Mouse (Mus musculus) heart, postnatal 10 days (tissue): ENCODE results near the gene Nmrk1. TPM values are rescaled to one million over a fixed set of nuclear protein-coding genes. Genes with fewer than 3 reads are reported as not detected.
"Not testable (repeated sequence)": the region's sequence is repeated elsewhere in the genome, so short reads cannot be mapped to it uniquely, and the experiment has no call there.

Experiments
- DNase-seq, 2 experiments: peaks; one replicate each; pipeline ENCODE4 v3.0.0; 2021
- intact Hi-C: fragments of 180-260 bp; cut with DNase I; formaldehyde crosslinking; loops from one replicate; pipeline ENCODE4 v1.15.1; 2025
- total RNA-seq, 2 experiments: library from RNA; stranded (reverse); gene quantifications; 2 replicates each; pipeline ENCODE4 v1.2.3; 2021

The Nmrk1 gene
- 1 to 10 TPM; 3.3 TPM for total RNA-seq

DNA sequence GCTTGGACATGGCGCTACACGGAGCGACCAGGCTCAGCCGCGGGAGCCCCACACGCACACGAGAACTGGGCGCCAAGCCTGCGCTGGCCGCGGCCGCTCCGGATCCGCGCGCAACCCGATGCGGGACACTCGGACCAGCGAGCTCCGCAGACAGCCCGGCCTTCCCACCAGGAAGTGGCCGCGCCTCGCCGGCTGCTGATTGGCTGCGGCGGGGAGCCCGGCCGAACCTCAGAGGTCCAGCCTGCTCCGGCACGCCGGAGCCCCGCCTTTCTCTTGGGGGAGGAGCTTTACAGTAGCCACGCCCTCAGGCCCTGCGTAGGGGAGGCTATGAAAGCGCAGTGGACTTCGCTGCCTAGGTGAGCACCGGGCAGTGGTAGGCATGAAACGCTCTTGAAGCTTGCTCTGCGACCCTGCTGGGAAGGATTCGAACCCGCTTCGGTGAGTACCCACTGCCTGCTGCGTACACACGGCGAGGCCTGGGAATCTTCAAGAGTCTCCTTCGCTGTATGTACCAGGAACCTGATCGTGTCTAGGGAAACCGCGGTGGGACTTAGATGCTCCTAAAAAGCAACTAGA lies at the start of gene Nmrk1, which contains the start of gene Ostf1:
Gene Nmrk1, plus strand, starts transcription at position 307 of the 576 bp plus-strand sequence.
Gene Ostf1, minus strand, starts transcription at position 180 of the 576 bp plus-strand sequence.
- intact Hi-C loops = loop anchor here (5.0 kb wide), 1 partner anchor 81 kb away; the partner anchor contains the start of gene D030056L22Rik
- peak; percentile 98 for DNase-seq

DNA sequence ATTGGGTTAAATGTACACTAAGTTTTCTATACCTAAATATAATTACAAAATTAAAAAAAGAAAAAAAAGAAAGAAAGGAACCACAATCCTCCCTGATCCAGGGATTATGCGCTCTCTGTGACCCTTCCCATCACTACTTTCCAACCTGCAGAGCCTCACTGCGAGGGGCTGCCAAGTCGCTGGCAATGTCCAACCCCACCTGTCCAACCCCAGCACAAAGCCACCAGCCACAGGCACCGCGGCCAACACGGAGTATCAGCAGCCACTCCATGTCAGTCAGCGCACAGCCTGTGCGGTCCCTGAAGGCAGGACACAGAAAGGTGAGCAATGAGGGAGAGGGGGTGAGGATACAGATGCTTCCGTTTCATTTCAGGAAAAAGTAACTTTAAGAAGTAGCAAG lies 49.5 kb upstream of the Nmrk1 start:
- intact Hi-C loops = no loop called here
- no peak for DNase-seq

DNA sequence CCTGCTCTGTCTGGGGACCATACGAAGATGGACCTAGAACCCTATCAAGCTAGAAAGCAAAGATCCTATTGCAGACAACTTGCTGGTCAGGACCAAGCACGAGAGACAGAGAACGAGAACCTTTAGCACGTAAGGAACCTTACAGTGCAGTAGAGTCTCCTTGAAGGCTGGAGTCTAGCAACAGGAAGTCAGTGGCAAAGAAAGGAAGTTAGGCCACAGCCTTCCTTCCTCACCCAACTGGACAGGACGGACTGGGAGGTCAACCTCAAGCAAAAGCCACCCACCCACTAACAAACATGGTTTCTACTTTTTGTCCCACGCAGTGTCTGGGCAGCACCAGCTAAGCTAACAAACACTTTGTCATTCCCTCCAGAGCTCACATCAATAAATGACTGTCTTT lies 48.9 kb upstream of the Nmrk1 start:
- no peak for DNase-seq
- intact Hi-C loops = no loop called here

DNA sequence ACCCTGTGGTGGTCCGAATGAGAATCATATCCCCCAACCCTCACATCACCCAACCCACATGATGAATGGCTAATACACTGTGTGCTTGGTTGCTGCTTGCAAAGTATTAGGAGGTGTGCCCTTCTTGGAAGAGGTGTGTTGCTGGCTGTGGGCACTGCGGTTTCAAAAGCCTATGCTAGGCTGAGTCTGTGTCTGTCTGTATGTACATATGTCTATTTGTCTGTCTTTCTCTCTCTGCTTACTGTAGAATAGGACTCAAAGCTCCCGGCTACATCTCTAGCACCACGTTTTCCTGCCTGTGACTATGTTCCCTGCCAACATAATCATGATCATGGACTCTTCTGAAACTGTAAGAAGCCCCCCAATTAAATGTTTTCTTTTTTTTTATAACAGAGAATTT lies 48.0 kb upstream of the Nmrk1 start:
- DNase-seq = no peak
- intact Hi-C loops = no loop called here

DNA sequence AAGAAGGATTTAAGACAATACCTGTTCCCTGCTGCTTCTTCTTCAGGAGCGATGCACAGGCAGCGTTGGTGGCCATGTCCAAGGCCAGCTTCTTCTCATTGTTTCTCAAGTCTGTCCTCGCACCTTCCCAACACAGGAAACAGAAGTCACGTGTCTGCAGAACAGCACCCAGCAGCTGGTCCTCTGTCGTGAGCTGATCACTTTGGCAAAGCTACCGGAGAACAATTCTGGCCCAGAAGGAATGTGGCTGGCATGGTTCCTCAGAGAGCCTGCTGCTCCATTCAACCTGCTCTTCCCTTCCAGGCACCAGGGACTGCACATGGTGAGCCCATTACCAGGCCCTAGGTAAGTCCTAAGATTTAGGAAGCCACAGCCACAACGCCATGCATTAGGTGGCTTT lies 47.1 kb upstream of the Nmrk1 start:
- DNase-seq = no peak
- intact Hi-C loops = no loop called here

DNA sequence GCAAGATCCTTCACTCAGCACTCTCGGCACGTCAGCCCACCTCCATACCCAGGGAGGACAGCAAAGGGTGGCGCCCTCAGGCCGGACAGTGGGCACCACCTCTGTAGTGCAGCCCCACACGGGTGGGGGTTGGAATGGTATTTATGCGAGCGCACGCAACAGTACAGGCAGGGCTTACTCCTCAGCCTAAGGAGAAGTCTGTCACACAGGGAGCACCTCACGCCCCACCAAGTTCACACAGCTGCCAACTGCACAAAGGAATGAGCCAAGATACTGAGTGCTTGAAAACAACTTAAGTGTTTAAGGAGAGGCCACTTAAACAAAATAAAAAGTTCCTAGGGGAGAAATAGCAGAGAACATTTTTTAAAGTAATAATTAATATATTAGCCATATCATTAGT lies 44.6 kb upstream of the Nmrk1 start:
- DNase-seq = no peak
- intact Hi-C loops = no loop called here

DNA sequence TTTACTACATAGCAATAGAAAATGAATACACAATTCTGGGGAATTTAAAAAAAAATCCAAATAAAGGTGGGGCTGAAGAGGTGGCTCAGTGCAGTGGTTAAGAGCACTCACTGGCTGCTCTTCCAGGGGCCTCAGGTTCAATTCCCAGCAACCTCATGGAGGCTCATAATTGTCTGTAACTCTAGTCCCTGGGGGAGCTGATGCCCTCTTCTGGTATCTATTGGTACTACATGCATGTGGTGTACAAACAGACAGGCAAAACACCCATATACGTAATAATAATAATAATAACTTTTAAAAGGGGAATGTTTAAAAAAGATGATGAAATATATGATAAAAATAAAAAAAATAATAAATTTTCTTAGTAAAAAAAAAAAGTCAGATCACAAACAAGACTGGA lies 43.5 kb upstream of the Nmrk1 start:
- intact Hi-C loops = no loop called here
- peak in 1 of 2 experiments; percentile 25 for DNase-seq

DNA sequence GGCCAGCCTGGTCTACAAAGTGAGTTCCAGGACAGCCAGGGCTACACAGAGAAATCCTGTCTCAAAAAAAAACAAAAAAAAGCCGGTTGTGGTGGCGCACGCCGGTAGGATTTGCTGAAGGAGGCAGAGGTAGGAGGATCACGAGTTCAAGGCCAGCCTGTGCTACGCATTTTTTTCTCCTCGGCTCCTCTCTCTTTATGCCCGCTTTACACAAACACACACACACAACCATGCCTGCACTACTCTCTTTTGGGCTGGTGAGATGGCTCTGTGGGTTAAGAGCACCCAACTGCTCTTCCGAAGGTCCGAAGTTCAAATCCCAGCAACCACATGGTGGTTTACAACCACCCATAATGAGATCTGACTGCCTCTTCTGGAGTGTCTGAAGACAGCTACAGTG lies 42.9 kb upstream of the Nmrk1 start:
- DNase-seq, intact Hi-C loops: not testable (repeated sequence)

DNA sequence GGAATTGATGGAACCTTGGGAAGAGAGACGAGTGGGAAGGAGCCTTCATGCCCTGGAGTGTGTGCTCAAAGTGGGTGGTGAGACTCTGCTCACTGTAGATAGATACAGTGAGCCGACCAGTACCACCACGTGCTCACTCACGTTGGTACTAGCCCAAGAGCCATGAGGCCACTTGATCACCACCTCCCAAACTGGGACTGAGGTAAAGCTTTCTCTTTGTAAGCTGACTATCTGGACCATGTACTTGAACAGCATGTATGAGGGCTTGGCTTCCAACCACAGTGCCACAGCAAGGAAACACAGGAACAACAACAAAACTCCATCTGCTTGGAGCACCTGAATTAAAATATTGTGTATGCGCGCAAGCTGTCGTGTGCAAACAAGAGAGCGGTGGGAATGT lies 42.5 kb upstream of the Nmrk1 start:
- intact Hi-C loops = no loop called here
- DNase-seq = no peak

DNA sequence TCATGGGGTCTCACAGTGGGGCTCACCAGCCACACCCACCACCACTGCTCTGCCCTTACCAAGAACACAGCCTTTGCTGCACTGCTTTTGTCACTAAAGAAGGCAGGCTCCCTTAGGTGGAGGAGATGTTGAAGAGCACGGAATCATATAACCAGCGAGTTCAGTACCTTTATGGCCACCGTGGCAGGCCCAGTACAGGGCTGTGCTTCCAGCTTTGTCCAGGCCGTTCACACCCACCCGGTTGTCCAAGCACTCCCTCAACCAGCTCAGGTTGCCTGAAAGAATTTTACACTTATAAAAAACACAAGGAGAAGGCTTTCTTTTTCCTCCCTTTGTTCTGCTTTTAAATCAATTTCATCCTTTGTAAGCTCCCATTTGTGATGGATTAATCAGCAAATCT lies 41.5 kb upstream of the Nmrk1 start:
- no peak for DNase-seq
- intact Hi-C loops = no loop called here

DNA sequence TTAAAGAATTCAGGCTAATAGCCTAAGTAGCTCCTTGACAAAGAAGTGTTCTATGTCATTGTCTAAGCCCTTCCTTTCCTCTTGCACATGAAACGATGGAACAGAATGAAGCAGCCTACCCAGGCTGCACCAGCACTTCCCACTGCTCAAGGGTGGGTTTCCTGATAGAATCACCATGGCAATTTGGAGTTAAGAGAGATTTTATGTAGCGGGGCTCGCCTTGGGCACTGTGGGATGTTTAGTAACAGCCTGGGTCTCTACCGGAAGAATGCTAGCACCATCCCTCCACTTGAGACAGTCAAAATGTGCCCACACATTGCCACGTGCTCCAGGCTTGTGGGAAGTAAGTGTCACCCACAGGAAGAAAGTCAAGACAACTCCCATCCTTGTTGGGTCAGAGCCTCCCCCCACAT lies 40.8 kb upstream of the Nmrk1 start:
- intact Hi-C loops = no loop called here

DNA sequence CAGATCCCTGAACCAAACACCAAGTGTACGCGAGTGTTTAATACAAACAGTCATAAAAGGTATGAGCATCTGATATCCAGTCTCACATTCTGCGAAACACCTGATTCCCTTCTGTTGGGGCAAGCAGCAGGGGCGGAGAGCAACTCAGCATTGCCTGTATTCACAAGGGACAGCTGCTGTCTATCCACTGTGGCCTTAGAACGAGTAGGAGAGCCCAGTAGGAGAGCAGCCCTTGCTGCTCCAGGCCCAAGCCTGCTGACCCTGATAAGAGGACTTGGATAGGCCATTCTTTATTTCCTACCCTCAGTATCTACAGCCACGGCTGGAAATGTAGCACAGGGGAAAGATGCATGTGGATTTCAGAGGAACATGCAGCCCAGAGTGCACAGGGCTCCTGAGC lies 38.8 kb upstream of the Nmrk1 start:
- no peak for DNase-seq

More for the DNA sequence above, 40.8 kb upstream of the Nmrk1 start:
- DNase-seq = no peak

DNA sequence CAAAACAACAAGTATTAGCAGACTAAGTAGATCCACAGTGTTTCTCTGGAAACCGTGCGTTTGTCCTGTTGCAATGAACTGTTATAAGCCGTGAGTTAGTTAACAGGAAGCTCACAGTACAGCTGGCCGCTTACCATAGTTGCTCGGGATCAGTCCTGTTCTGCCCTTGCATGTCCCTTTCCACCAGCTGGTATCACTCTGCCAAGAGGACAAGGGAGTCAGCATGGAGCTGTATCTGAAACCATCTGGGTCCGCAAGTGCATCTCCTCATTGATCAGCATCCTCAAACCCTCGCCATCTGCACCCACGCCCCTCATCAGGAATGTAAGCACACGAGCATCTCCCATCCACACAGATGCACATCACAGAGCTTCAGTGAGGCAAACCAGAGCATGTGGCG lies 38.0 kb upstream of the Nmrk1 start:
- no peak for DNase-seq

More for the DNA sequence above, 38.8 kb upstream of the Nmrk1 start:
- intact Hi-C loops = no loop called here

DNA sequence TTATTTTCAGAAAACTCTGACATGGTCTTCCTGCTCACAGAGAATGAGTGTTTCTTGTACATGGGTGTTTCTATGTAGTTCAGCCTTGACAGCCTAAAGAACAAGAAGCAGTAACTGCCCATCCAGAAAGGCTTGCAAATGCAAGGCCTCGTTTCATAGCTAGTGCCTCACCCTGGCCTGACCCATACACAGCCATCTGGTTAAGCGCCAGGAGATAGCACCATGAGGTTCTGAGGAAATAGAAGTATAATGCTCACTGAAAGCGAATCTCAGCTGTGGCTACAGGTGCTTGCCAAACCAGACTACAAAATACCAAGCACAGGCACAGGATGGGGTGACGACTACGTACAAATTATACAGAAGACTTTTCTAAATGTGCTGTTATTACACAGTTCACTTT lies 34.9 kb upstream of the Nmrk1 start:
- intact Hi-C loops = no loop called here
- DNase-seq = no peak

More for the DNA sequence above, 38.0 kb upstream of the Nmrk1 start:
- intact Hi-C loops = no loop called here

DNA sequence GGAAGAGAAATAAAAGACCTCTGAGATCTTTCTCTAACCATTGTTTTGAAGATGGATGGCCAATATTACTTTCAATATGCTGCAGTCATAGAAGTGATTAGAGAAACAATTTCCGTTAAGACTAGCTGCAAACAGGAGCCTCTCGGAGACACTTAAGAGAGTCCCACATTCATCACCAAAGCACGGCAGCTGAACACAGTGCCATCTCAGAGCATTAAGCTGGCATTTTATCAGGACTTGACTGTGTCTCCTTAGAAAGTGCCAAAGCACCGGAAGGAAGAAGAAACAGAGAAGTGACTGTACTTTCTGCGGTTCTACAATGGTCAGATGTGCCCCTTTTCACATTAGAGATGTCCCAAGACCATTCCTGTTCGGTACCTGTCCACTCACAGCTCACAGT lies 34.0 kb upstream of the Nmrk1 start:
- no peak for DNase-seq
- intact Hi-C loops = no loop called here

DNA sequence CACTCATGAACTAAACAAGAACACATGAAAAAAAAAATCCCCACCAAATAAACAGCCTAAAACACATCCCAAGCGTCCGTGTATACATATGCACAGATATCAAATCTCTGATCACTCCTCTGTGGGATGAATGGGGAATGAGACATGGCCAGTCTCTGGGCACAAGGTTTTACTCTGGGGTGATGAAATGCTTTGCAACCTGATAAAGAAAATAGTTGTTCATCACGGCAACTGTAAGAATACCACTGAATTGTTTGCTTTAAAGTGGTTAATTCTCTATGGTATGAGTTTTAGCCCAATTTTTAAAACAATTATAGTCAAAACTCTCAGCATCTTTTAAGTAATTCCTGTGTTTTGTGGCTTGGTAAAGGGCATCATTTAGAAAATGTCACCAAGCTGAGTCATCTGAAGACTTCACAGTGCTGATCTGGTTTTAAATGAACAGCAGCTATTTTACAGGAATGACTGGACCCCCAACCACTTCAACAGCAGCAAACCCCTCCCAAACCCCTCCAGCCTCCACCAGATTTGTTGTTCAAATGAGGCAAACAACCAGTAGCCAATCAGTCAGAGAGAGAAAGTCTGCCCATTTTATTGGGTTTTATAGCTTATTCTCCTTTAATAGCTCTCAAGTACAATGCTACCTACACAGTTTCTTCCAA lies 33.4 kb upstream of the Nmrk1 start:
- DNase-seq = no peak
- intact Hi-C loops = no loop called here

DNA sequence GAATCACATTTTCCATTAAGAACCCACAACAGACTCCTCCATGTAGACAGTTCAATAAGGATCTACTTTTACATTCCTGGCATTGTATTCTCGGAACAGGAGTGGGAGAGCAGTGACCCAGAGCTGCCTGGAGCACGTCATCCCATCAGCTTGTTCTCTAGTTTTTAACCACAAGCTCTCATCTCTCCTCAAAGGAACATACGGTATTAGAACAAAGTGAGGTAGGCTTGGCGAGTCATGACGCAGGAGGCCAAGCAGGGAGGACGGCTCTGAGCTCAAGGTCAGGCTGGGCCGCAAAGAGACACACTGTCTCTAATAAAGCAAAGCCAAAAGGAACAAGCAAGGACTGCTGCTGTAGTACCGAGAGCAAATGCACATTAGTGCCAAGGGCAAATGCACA lies 32.7 kb upstream of the Nmrk1 start:
- DNase-seq = no peak
- intact Hi-C loops = no loop called here

DNA sequence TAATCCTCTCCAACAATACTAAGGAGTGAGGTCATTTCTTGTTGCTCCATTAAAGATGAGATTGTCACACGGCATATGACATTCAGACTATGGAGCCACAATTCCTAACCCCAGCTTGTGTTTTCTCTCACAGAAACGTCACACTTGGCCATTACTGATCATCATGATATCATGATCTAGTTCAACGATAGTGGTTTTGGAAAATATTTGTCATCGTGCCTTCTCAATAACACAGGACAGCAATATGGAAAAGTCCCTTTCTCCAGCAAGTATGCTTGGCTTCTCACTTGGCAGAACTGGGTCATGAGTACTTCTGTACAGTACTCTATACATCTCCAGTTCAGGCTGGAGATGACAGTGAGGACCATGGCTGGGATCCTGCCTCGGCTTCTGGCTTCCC lies 32.1 kb upstream of the Nmrk1 start:
- intact Hi-C loops = no loop called here
- DNase-seq = no peak

DNA sequence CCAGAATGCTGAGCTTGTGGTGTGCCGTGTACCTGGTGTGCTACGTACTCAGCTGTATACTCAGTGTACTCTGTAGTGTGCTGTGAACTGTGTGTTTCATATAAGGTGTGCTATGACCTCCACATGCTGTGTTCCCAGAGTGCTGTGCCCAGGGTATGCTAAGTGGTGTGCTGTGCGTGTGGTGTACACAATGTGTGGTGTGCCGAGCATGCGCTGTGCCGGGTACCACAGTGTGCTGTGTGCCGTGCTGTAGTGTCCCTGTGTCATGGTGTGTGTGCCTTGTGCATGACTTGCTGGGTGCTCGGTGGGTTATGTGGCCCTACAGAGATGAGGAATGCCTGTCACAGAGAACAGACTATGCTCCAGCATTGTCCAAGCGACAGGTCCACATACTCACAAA lies 31.1 kb upstream of the Nmrk1 start:
- intact Hi-C loops = no loop called here
- DNase-seq = no peak

DNA sequence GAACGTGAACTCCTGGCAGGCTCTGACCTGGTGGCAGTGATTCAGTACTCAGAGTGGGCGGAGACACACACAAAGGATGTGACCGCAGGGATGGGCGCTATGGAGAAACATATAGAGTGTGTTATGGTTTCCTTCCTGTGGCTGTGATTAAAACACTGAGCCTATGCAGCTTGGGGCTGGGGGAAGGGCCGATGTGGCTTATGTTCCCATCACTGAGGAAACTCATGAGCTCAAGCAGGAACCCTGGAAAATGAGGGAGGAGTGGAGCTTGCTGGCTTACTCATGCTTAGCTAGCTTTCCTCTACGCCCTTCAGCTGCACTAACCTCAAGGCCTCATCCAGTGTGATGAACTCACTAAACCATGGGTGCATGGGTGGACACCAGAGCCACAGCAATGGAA lies 28.7 kb upstream of the Nmrk1 start:
- intact Hi-C loops = no loop called here
- DNase-seq = no peak

DNA sequence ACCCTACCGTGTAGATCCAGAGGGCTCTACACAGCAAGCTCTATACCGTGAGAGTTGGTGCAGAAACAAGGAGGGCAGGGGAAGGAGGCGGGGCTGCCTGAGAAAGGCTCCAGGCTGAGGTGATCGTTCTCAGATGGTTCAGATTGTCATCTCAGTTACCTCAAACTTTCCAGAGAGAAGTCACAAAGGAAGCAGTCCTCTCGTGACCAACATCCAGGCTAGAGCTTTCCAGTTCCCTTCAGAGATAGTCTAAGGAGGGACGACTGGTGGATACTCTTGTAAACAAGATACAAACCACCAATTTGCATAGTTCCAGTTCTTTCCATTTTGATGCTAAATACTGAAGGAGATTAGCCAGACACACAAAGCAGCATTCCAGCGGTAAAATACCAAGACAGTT lies 23.8 kb upstream of the Nmrk1 start:
- intact Hi-C loops = no loop called here
- no peak for DNase-seq

DNA sequence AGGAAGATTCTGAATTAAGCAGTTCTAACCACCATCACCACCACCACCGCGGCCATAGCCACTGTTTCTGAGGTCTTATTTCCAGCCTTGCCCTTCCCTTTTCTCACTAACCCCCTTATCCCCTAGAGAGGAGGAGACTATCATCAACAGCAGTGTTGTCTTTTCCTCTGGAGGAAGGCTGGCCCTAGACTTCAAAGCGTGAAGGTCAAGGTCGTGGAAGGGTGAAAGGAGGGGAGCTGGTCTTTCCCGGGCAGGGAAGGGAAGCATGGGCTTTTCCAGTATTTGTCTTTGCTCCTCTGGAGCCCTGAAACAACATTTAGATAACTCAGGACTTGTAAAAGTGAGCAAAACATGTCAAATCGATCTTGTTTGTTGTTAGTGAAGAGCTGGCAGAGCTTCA lies 22.8 kb upstream of the Nmrk1 start:
- no peak for DNase-seq
- intact Hi-C loops = no loop called here

DNA sequence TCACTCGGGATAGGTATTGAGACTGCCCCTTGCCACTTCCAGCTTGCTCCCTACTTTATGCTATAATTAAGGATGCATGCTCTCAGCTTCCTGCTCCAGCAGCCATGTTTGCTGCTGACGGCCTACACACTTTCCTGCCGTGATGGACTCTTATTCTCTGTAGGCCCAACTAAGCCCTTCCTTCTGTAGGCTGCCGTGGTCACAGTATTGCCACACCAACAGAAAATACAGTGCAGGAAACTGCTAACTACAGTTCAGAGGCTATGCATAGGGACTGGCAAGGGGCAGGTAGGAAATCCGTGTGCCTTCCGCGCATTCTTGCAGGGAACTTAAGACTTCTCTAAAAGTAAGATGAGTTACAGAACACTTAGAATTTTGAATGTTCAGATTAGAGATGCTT lies 17.4 kb upstream of the Nmrk1 start:
- intact Hi-C loops = no loop called here
- no peak for DNase-seq
